Mouse (Mus musculus) testis, postnatal 10 days (tissue): ENCODE data around the gene Eif3a.

Experiments
- DNase-seq: peaks from one replicate; pipeline ENCODE4 v3.0.0; 2021; ENCODE audit warnings: low spot score

Gene Eif3a

GRCm38 (mm10) chr19:60790551-60791161 lies at the start of gene Eif3a:
Gene Eif3a (minus strand): TSS chr19:60790658.
- DNase-seq, result peak; percentile 95

- DNase-seq, result peak; percentile 90
Measured at GRCm38 (mm10) chr19:60837747-60838146, 47.3 kb upstream of the Eif3a start.

GRCm38 (mm10) chr19:60818677-60819076 lies 28.2 kb upstream of the Eif3a start:
- no peak for DNase-seq

- DNase-seq, result no peak
Measured at GRCm38 (mm10) chr19:60813133-60813532, 22.7 kb upstream of the Eif3a start.

GRCm38 (mm10) chr19:60812036-60812389 lies 21.6 kb upstream of the Eif3a start:
- DNase-seq, result no peak

- DNase-seq, result peak; percentile 94
Measured at GRCm38 (mm10) chr19:60811098-60812035, 20.9 kb upstream of the Eif3a start, which contains the start of gene Fam45a. Gene Fam45a (plus strand): TSS chr19:60811585.

- no peak for DNase-seq
Measured at GRCm38 (mm10) chr19:60809927-60810326, 19.5 kb upstream of the Eif3a start.

GRCm38 (mm10) chr19:60804903-60805302 lies 14.4 kb upstream of the Eif3a start:
- DNase-seq, result no peak

- DNase-seq, result no peak
Measured at GRCm38 (mm10) chr19:60799867-60800569, 9.6 kb upstream of the Eif3a start.

GRCm38 (mm10) chr19:60797415-60797814 lies 7.0 kb upstream of the Eif3a start:
- no peak for DNase-seq

GRCm38 (mm10) chr19:60795244-60795643 lies 4.8 kb upstream of the Eif3a start:
- DNase-seq, result no peak

- no peak for DNase-seq
Measured at GRCm38 (mm10) chr19:60793170-60793707, 2.8 kb upstream of the Eif3a start.

- DNase-seq, result no peak
Measured at GRCm38 (mm10) chr19:60791164-60791563, 706 bp upstream of the Eif3a start.

- peak; percentile 79 for DNase-seq
Measured at GRCm38 (mm10) chr19:60789919-60790506, 445 bp downstream of the Eif3a start.

- DNase-seq, result no peak
Measured at GRCm38 (mm10) chr19:60789452-60789851, 1.0 kb downstream of the Eif3a start.

- DNase-seq, result no peak
Measured at GRCm38 (mm10) chr19:60788214-60788960, 2.1 kb downstream of the Eif3a start.

- no peak for DNase-seq
Measured at GRCm38 (mm10) chr19:60787465-60788150, 2.9 kb downstream of the Eif3a start.

GRCm38 (mm10) chr19:60784712-60785111 lies 5.7 kb downstream of the Eif3a start:
- no peak for DNase-seq

GRCm38 (mm10) chr19:60782034-60782433 lies 8.4 kb downstream of the Eif3a start:
- no peak for DNase-seq

GRCm38 (mm10) chr19:60773366-60773765 lies 17.1 kb downstream of the Eif3a start:
- no peak for DNase-seq
